Mouse (Mus musculus) midbrain, embryonic 16.5 days (tissue): ENCODE results near the gene Ccdc91. TPM values are rescaled to one million over a fixed set of nuclear protein-coding genes. Genes with fewer than 3 reads are reported as not detected.

Source experiments
- ATAC-seq: fragments of 200-750 bp; cut with Nextera tagmentation; 2 replicates; pipeline ENCODE4 v1.8.0; 2017; ENCODE audit warnings: moderate TSS enrichment
- H3K27ac ChIP-seq: fragments of 300-500 bp; sonication (generic); 2 replicates; pipeline ENCODE4 v1.5.1; 2014; ENCODE audit warnings: mild to moderate bottlenecking, low read length, mixed read lengths
- H3K27me3 ChIP-seq: fragments of 300-500 bp; sonication (generic); 2 replicates; pipeline ENCODE4 v1.6.1; 2014; ENCODE audit warnings: low read depth, low read length, mixed read lengths; ENCODE audit not compliant: control insufficient read depth, insufficient read depth
- H3K36me3 ChIP-seq: fragments of 300-500 bp; sonication (generic); 2 replicates; pipeline ENCODE4 v1.6.1; 2014; ENCODE audit warnings: mild to moderate bottlenecking, low read length, moderate library complexity, mixed read lengths; ENCODE audit not compliant: control insufficient read depth, insufficient read depth
- H3K4me1 ChIP-seq: fragments of 300-500 bp; sonication (generic); 2 replicates; pipeline ENCODE4 v1.6.1; 2014; ENCODE audit warnings: mild to moderate bottlenecking, low read length, mixed read lengths; ENCODE audit not compliant: control insufficient read depth, insufficient read depth
- H3K4me2 ChIP-seq: fragments of 300-500 bp; sonication (generic); 2 replicates; pipeline ENCODE4 v1.6.1; 2014; ENCODE audit warnings: mild to moderate bottlenecking, low read length, mixed read lengths
- H3K4me3 ChIP-seq: fragments of 300-500 bp; sonication (generic); 2 replicates; pipeline ENCODE4 v1.5.1; 2014; ENCODE audit warnings: low read depth, mild to moderate bottlenecking, low read length, moderate library complexity, mixed read lengths
- H3K9ac ChIP-seq: fragments of 300-500 bp; sonication (generic); 2 replicates; pipeline ENCODE4 v1.6.1; 2014; ENCODE audit warnings: low read depth, low read length, mixed read lengths
- H3K9me3 ChIP-seq: fragments of 300-500 bp; sonication (generic); replicated peaks from 2 replicates; pipeline ENCODE4 v1.6.1; 2014; ENCODE audit warnings: mild to moderate bottlenecking, low read length, mixed read lengths; ENCODE audit not compliant: control insufficient read depth, poor library complexity, severe bottlenecking
- WGBS: fragments of 180-500 bp; shearing (Covaris S2); extraction: QIAGEN DNeasy Blood & Tissue Kit; methylation state at CpG from one replicate; pipeline ENCODE4 v1.1.7; 2014; 5-methylcytosine and 5-hydroxymethylcytosine counted together
- polyA plus RNA-seq: library from polyadenylated mRNA; unstranded; fragments of >200 nt; fragmentation: Nextera tagmentation; extraction: Ambion mirVana; gene quantifications from 2 replicates; pipeline ENCODE4 v1.2.1, GENCODE M21; 2015

Ccdc91 gene
- 48.7 and 51.3 TPM in 2 replicates for polyA plus RNA-seq

DNA sequence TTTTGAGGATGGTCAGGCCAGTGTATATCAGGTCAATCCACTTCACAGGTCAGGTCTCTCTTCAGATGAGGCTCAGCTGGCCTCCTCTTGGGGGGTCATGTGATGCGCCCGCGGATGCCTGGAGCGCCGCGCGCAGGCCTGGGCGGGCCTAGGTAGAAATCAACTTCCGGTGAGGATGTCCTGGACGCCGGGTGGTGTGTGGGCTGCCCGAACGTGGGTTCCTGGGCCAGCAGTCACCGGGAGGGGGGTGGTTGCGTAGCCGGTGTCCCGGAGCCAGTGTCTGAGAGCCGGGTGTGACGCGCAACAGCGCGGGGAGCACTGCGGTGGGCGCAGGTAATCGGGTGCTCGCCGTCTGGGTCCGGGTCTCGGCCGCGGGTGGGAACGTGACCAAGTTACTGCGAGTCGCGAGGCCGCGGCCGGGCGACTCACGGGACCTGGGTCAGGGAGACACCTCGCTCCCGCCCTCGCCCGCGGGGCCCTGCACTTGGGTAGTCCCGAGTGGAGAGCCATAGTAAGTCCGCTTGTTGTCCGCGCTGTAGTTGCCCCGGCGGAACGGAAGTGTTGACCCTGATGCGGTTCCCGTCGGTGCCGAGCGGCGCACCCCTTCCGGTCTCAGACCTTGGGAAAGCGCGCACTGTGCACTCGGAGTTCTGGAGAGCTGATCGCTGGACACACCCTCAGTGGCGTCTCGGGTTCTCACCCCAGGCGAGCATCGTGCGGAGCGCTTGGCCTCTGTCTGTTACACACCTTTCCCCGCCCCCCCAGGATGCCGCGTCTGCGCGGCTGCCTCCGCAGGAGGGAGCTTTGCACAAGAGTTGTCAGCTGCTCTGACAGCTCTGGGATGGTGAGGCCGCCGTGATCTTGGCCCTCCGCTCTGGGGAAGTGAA, at the start of gene Ccdc91:
Gene Ccdc91, plus strand, starts transcription at position 102 of the 887 bp plus-strand sequence.
- no peaks in the 10 kb centered on the region for H3K27me3 ChIP-seq
- peak; percentile 98 for ATAC-seq
- WGBS = under 1% methylated on average over 77 of the region's 78 CpGs

DNA sequence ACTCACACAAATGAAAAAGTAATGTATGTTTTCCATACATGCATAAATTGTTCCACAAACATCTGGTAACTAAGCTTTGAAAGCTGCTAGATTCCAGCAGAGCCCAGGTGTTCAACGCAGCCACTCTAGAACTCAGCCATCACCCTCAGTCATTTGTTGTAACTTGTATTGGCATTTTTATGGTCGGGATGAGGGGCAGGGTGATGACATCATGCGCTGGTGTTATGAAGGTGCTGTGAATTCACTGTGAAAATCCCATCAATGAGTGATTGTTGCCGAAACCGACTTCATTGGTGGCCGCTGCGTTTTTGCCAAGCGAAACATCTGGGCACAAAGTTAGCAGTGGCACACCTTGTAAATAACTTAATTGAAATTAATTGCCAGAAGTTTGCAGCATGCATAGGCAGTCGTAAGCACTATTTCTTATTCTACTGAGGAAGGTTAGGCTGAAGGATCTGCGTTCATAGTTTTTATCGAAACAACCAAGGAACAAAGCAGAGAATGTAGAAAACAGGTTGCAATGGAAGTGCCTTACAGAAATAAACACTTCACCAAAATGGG, 48.6 kb upstream of the Ccdc91 start:
- WGBS = 94% methylated on average over 11 of the region's 11 CpGs
- H3K27me3 ChIP-seq = no peaks in the 10 kb centered on the region
- H3K9me3 ChIP-seq = no peaks in the 10 kb centered on the region

More for the DNA sequence above, at the start of gene Ccdc91:
- H3K9ac ChIP-seq = peak within 1 kb of the TSS; percentile 85
- peak within 1 kb of the TSS; percentile 90 for H3K4me2 ChIP-seq
- peak within 1 kb of the TSS; percentile 85 for H3K27ac ChIP-seq
- H3K36me3 ChIP-seq = no peaks in the 10 kb centered on the region
- H3K9me3 ChIP-seq = no peaks in the 10 kb centered on the region
- H3K4me1 ChIP-seq = peaks cover 12% of the 10 kb centered on the region
- H3K4me3 ChIP-seq = peak within 1 kb of the TSS; percentile 76

DNA sequence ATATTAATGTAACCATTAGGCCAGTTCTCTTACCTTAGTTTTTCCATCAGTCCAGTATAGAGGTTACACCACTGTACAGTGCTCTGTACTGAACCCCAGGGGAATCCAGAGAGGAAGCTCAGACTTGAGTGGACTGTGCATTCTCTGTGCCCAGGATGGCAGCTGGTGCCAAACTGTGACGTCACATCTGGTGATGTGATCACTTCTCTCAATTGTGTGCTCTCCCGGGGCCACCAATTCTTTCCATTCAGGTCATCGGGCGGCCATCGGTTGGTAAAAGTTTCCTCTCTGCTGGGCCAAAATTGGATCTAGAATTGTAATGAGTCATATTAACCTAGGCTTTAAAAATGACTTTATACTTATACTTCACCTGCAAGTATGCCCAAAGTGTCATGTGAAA, 19.9 kb upstream of the Ccdc91 start:
- ATAC-seq = no peak
- Histone ChIP-seq H3K4me1 (no peaks in the 10 kb centered on the region), H3K36me3 (no peaks in the 10 kb centered on the region), H3K9ac (no peak overlapping the region), H3K4me3 (no peak overlapping the region), H3K27me3 (no peaks in the 10 kb centered on the region), H3K9me3 (no peaks in the 10 kb centered on the region), H3K27ac (no peak overlapping the region), H3K4me2 (no peak overlapping the region)
- 94% methylated on average over 5 of the region's 5 CpGs for WGBS

More for the DNA sequence above, 48.6 kb upstream of the Ccdc91 start:
- H3K4me2 ChIP-seq = no peak overlapping the region
- no peak overlapping the region for H3K27ac ChIP-seq
- ATAC-seq = no peak
- H3K36me3 ChIP-seq = no peaks in the 10 kb centered on the region
- H3K4me1 ChIP-seq = no peaks in the 10 kb centered on the region
- no peak overlapping the region for H3K4me3 ChIP-seq
- H3K9ac ChIP-seq = no peak overlapping the region

DNA sequence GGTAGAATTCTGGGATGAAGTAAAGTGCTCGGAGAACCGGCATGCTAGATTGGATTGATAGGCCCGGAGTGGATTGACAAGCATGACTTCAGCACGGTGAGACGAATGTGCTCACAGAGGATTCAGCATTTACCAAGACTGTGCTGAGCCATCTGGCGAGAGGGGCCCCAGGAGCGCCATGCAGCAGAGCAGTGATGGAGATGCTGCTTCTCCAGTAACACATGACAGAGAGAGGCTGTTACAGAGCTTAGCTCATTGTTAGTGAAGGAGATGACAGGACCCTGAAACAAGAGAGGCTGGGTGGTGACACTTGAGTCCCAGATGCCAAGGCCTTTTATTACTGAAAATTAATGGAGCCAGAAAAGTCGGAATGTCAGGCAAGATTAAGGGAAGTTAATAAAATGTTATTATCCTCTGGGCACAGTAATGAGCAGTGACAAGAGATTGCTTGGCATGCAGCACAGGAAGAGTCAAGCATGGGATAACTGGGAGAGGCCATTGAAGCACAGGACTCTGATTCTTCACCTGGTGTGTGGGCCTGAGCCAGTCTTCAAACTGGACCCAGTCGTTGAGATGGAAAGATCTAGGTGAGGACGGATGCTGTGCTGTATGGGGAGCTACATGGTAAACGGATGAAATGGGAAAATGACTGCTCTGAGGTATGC, 16.9 kb upstream of the Ccdc91 start:
- WGBS = 90% methylated on average over 11 of the region's 11 CpGs
- Histone ChIP-seq H3K4me3 (no peak overlapping the region), H3K4me2 (no peak overlapping the region), H3K27ac (no peak overlapping the region), H3K4me1 (no peaks in the 10 kb centered on the region), H3K36me3 (no peaks in the 10 kb centered on the region), H3K9me3 (no peaks in the 10 kb centered on the region), H3K9ac (no peak overlapping the region), H3K27me3 (no peaks in the 10 kb centered on the region)
- no peak for ATAC-seq

DNA sequence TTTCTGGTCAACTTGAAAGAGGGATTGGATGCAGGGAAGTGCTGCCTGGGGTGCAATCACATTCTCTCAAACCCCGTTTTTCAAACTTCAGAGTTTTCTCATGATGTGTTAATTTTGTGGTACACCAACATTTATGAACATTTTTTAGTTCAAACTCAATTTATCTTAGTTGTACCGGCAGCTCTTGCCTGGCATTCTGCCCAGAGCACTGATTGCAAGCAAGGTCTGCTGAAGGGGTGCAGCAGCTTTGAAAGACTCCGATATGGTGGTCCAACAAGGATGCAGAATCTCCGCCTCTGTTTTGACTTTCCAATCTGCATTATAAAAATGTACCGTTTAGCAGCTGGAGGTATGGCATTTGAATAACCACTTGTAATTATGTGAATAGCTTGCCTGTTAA, 5.6 kb upstream of the Ccdc91 start:
- H3K4me1 ChIP-seq = no peaks in the 10 kb centered on the region
- H3K9me3 ChIP-seq = no peaks in the 10 kb centered on the region
- no peak overlapping the region for H3K27ac ChIP-seq
- no peak overlapping the region for H3K4me2 ChIP-seq
- no peaks in the 10 kb centered on the region for H3K36me3 ChIP-seq
- ATAC-seq = no peak
- 73% methylated on average over 5 of the region's 5 CpGs for WGBS
- H3K27me3 ChIP-seq = no peaks in the 10 kb centered on the region
- no peak overlapping the region for H3K9ac ChIP-seq
- no peak overlapping the region for H3K4me3 ChIP-seq

DNA sequence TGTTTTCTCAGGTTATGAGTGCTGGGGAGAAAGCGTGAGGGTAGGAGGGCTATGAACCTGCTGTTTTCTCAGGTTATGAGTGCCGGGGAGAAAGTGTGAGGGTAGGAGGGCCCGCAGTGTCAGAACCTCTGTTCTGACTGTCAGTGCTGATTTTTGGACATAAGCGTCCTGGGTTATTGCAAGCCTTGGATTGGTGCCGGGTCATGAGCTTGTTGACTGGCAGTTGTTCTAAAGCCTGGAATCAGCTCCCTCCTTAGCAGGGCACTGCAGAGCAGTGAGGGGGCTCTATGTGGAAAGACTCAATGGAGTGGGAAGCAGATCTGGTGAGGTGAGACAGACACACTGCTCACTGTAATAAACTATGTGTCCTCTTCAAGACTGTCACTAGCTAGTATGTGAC, 5.5 kb downstream of the Ccdc91 start:
- H3K27ac ChIP-seq = no peak overlapping the region
- no peak overlapping the region for H3K4me3 ChIP-seq
- no peaks in the 10 kb centered on the region for H3K9me3 ChIP-seq
- no peak overlapping the region for H3K4me2 ChIP-seq
- no peak overlapping the region for H3K9ac ChIP-seq
- ATAC-seq = no peak
- H3K4me1 ChIP-seq = peaks cover 7% of the 10 kb centered on the region
- 93% methylated on average over 5 of the region's 5 CpGs for WGBS
- no peaks in the 10 kb centered on the region for H3K27me3 ChIP-seq
- no peaks in the 10 kb centered on the region for H3K36me3 ChIP-seq

DNA sequence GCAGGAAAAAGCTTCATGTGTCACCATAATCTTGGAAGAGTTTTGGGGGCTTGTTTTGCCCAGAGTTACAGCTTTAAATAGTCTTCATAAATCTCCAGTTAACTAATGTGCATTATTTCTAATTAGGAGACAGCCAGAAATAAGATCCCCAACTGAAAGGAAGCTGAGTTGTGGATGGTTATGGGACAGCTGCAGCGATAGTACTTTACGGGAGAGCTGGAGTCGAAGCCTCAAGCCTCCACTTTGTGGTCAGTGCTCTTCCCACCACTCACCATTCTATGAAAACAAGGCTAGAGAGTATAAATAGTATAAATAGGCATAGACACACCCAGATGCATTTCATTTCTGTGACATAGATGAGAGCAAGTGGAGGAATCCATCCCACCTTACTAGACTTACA, 14.5 kb downstream of the Ccdc91 start:
- WGBS = 93% methylated on average over 3 of the region's 3 CpGs
- Histone ChIP-seq H3K9ac (no peak overlapping the region), H3K27ac (no peak overlapping the region), H3K36me3 (no peaks in the 10 kb centered on the region; the same call in 1 of the 2 replicates), H3K27me3 (no peaks in the 10 kb centered on the region), H3K9me3 (no peaks in the 10 kb centered on the region), H3K4me2 (no peak overlapping the region), H3K4me3 (no peak overlapping the region), H3K4me1 (no peaks in the 10 kb centered on the region)
- ATAC-seq = no peak

DNA sequence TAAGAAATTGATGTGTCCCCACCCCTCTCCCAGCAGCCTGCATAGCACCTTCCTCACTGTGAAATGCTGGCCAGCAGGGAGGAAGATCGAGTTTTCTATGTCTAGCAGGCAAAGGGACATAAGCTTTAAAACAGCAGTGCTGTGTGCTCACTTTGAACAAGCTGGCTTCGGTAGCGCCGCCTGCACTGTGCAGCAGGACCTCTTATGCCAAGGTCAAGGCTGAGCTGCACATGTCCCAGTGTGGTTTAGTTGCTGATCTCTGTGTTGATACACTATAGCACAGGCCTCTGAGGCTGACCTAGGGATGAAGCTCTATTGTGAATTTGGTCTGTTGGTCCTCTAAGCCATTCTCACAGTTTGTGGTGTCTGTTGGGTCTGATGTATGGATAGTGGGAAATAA, 16.9 kb downstream of the Ccdc91 start:
- no peak for ATAC-seq
- 88% methylated on average over 4 of the region's 4 CpGs for WGBS

DNA sequence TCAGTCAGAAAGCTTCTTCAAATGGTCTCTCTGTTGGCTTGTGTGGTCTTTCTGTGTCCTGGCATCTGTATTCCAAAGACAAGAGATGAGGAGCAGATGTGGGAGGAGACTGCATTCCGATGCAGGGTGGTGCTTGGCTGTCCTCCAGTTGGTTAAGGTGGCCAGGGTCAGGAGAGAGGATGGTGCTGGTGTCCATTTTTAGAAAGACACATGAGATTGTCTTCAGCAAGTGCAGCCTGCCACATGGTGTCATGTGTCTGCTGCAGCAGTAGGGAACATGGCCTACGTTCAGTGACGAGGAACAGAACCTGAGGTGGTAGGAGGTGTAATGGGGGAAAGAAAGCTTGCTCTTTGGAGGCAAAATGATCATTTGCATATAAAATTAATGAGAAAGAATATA, 25.8 kb downstream of the Ccdc91 start:
- Histone ChIP-seq H3K9ac (no peak overlapping the region), H3K4me3 (no peak overlapping the region), H3K4me1 (no peaks in the 10 kb centered on the region), H3K27ac (no peak overlapping the region), H3K4me2 (no peak overlapping the region), H3K27me3 (no peaks in the 10 kb centered on the region), H3K9me3 (no peaks in the 10 kb centered on the region), H3K36me3 (no peaks in the 10 kb centered on the region)
- no peak for ATAC-seq
- WGBS = 94% methylated on average over 3 of the region's 3 CpGs

More for the DNA sequence above, 16.9 kb downstream of the Ccdc91 start:
- no peaks in the 10 kb centered on the region for H3K27me3 ChIP-seq
- H3K9me3 ChIP-seq = no peaks in the 10 kb centered on the region
- H3K4me1 ChIP-seq = no peaks in the 10 kb centered on the region
- H3K27ac ChIP-seq = no peak overlapping the region
- no peak overlapping the region for H3K4me3 ChIP-seq
- H3K9ac ChIP-seq = no peak overlapping the region
- H3K4me2 ChIP-seq = no peak overlapping the region
- no peaks in the 10 kb centered on the region; the same call in 1 of the 2 replicates for H3K36me3 ChIP-seq
